Mouse (Mus musculus) granulocyte monocyte progenitor cell, adult 5-6 weeks (primary cell): ENCODE measurements at regions not wholly inside any gene's neighbourhood (a gene's known extent, or its start where the extent isn't known, plus 50 kb on each side); places are given as distances from the start of the nearest gene placed in this dataset.
A peak's percentile ranks its signal among the peaks of the same experiment; 100 is the strongest.
"Not testable (repeated sequence)": the region's sequence is repeated elsewhere in the genome, so short reads cannot be mapped to it uniquely, and the experiment has no call there.

Experiments
- ATAC-seq: replicated peaks from 2 replicates; pipeline ENCODE4 v1.8.0; 2016; ENCODE audit warnings: mild to moderate bottlenecking, moderate TSS enrichment, inconsistent platforms; ENCODE audit not compliant: poor library complexity, severe bottlenecking

DNA sequence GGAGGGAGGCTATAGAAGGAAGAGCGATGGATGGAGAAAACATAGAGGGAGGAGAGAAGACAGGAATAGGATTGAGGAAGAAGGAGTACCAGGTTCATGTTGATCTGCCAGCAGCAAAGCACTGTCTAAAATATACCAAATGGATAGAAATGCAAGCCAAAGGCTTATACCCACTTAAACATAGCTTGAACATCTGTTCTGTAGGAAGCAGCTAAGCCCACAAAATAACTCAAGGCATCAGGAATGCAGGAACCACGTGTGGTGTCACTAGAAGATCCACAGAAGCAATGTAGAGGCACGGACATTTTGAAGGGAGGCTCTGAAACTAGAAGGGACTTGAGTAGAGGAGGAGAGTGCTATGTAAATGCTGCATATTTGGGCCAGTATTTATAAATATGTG lies 78.9 kb downstream of the Smgc start:
- no peak for ATAC-seq

DNA sequence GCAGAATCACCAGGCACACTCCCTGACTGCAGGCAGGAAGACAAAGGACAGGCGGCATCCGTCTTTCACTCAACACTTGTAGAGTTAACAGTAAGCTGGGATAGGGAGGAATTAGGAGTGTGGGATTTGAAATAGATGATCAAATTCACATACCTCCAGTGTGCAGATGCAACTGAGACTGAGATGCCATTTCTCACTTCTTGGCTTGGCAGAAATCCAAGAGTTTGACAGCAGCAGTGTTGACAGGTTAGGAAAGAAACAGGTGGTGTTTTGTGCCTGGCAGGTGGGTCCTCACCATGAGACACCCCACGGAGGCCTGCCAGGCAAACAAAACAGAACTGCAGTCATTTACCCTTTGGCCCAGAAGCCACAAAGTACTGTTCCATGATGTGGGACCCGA lies 79.8 kb downstream of the Smgc start:
- no peak for ATAC-seq

DNA sequence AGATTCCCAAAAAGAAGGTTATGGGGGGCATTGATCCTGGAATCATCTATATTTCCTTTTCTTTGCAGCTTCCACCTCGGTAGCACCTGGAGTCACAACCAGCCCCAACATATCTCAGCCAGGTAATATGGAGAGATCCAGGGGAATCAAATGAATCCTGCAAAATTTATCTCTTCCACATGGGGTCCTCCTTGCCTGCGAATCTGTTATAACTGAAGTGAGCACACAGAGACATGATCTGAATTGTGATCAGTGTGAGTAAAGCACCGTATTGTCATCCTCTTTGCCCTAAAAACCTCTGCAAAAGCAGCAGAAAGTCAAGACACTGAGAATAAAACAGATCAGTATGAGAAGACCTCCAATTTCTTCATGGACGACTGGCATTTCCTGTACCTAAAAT lies 86.5 kb downstream of the Smgc start:
- ATAC-seq = no peak

GRCm38 (mm10) chr15:91927492-91927891 lies 89.4 kb downstream of the Smgc start:
- ATAC-seq = peak; percentile 30; the same call in 1 of the 2 replicates

DNA sequence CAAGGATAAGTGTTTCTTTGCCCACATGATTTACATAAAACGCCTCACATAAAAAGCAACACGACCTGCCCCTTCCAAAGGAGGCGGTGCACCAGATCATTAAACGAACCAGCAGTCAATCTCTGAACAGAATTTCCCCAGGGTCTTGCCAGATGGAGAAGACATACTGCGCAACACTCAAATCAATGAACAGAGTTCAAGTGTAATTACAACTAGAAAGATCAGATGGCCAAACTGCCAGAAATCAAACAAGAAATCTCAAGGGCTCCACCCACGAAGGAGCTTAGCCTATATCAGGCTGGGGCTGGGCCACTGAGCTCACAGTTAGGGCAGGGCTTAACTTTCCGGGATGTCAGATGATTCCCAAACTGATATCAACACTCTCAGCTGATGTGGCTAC lies 90.4 kb downstream of the Smgc start:
- no peak for ATAC-seq

DNA sequence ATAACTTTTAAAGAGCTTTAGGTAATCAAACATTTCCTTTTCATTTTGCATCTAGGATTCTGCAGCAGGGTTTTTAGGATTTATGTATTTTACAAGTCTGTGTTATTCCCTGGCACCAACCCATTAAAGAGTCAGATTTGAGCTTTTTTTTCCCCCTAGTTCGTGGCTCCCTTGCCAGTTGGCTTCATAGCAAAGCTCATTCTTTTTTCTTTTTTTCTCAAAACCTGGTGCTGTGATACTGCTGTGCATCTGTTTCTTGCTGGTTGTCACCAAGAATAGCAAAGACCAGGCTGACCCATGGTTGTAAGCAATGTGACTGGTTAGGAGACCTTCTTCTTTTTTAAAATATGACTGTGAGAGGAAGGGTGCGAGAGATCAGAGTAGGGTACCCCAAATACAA lies 93.7 kb upstream of the Cntn1 start:
- ATAC-seq = no peak

- ATAC-seq = no peak
These were observed 85.8 kb upstream of the Cntn1 start for GRCm38 (mm10) chr15:91965172-91965571.

- ATAC-seq = peak; percentile 46; the same call in 1 of the 2 replicates
These were observed 81.6 kb upstream of the Cntn1 start for GRCm38 (mm10) chr15:91969378-91969777.

- no peak for ATAC-seq
These were observed 79.6 kb upstream of the Cntn1 start for GRCm38 (mm10) chr15:91971411-91971810.

GRCm38 (mm10) chr15:91971846-91972245 lies 79.1 kb upstream of the Cntn1 start:
- no peak for ATAC-seq

- ATAC-seq = no peak
These were observed 75.4 kb upstream of the Cntn1 start for GRCm38 (mm10) chr15:91975606-91976005.

DNA sequence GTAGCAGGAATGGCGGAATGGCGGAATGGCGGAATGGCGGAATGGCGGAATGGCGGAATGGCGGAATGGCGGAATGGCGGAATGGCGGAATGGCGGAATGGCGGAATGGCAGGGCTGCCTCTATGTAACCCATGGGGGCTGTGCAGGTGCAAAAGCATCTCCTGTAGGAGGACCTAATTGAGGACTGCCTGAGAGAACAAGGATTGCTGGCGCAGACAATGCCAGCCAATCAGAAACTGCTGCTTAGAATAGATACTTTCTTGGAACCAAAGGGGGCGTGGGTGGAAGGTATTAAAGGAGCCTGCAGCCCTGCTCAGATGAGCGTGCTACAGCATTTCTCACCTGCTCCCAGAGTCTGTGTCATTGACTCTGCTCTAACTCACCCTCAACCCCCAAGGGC lies 67.8 kb upstream of the Cntn1 start:
- ATAC-seq = not testable (repeated sequence)

GRCm38 (mm10) chr15:92000086-92000485 lies 50.9 kb upstream of the Cntn1 start:
- ATAC-seq = no peak
